Mouse (Mus musculus): Measurements from ENCODE around the gene Tbx10.
A peak's percentile ranks its signal among the peaks of the same experiment; 100 is the strongest.
"Not testable (repeated sequence)": the region's sequence is repeated elsewhere in the genome, so short reads cannot be mapped to it uniquely, and the experiment has no call there.

Tbx10 gene

DNA sequence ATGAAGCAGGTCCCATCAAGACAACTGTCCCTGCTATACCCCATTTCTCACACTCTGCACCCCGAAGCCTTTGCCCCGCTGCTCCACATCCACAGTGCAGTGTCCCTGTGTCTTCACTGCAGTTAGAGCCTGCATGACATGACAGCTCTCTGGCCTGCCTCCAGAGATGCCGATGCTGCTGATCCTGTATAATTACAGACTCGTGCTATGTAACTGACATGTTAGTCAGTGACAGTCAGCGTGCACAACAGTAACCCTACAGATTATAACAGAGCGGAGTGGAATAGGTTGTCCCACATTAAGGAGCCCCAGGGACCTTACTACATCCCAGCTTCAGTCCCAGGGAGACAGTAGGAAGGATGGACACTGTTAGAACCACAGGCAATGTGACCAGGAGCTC, 17.9 kb upstream of the Tbx10 start:
- not testable (repeated sequence) for DNase-seq (ENCODE audit: extremely low spot score, low read depth, low spot score)

DNA sequence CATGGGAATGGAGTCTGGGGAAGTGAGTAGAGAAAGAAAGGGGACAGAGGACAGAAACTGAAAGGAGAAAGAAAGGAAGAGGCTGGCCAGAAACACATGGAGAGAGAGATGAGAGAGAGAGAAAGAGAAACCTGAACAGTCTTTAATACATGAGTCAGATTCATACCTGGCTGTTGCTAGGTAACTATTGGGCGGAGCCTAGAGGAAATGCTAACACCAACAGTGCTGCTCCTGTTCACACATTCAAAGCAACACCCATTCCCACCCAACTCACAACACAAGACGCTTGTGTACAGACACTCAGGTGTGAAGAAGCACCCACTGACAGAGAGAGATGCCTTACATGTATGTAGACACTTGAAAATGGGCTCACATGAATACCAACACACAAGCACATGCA, 16.7 kb upstream of the Tbx10 start:
- DNase-seq (ENCODE audit: extremely low spot score, low read depth, low spot score): no peak

DNA sequence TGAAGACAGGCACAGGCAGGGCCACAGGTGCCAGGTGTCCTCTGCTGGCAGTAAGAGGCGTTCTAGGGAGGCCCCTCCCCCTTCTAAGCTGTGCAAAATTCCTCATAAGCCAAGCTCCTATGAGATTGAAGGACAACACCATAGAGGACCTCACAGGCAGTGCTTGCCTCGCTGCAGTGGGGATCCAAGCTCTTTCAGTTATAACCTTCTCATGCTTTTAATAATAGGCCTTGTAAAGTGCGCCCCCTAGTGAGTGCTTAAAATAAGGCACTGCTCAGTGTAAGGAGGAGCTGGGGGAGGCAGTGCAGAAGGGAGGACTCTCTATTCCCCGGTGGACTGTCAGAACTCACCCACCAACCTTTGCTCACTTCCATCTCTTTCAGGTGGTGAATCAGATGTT, 12.2 kb upstream of the Tbx10 start:
- peak; percentile 68 for DNase-seq (ENCODE audit: extremely low spot score, low read depth, low spot score)

DNA sequence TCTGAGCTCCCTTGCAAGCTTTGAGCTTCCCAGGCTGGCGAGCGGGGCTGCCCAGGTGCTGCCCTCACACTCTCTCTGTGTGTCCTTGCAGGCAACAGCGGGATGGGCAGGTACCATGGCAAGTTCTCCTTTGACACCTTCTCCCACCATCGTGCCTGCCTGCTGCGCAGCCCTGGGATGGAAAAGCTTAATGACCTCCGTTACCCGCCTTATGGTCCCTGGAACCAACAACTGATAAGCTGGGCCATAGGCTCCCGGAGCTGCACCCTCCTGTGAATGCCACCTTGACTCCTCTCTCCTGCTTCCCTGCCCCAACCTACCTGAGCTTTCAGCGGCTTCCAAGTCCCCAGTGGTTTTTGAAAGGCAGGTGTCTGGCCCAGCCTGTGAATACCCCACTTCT, 11.6 kb upstream of the Tbx10 start:
- no peak for DNase-seq (ENCODE audit: extremely low spot score, low read depth, low spot score)

DNA sequence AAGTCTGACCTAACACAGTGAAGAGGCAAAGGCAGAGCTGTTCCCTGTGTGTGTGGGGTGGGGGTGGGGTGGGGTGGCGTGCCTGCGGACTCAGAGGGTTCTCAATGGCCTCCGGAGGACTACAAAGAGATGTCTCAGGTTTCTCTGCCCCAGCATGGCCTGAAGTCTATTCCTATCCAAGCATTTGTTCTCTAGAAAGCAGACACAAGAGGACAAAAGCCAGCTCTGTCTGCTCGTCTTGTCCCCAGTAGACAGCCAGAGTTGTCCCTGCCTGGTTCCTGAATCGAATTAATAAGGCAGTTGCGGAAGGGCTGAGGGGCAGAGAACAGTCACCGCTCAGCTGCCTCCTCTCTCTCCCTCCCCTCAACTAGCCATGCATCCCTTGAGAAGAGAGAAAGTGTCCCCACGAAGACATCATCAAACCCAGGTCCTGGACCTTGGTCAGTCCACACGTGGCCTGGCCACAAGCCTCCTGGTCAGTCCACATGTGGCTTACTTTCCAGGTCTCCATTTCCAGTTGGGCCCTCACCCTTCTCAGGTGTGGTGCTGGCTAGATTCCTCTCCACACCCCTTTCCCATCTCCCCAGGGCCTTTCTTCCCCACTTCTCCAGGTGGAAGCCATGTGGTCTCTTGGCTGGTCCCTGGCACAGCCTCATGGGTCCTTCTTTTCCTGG, 8.9 kb upstream of the Tbx10 start:
- DNase-seq (ENCODE audit: extremely low spot score, low read depth, low spot score): no peak

DNA sequence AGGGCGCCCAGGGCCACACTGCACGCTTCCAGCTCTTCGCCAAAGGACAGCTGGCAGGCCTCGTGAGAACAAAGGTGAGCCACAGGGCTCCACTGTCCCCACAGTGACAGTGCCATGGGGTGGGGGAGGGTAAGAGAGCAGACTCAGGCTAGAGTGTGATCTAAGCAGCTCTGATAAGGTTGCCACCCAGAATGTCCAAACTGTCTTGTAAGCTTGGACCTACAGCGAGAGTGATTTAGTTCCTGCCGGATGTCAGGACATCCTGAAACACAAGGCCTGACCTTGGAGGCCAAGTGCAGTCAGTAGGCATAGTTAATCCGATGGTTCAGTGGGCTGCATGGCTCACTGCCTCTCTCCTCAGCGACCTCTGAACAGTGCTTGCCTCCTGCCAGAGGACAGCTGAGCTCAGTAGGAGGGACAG, 7.3 kb upstream of the Tbx10 start:
- DNase-seq (ENCODE audit: extremely low spot score, low read depth, low spot score): no peak

DNA sequence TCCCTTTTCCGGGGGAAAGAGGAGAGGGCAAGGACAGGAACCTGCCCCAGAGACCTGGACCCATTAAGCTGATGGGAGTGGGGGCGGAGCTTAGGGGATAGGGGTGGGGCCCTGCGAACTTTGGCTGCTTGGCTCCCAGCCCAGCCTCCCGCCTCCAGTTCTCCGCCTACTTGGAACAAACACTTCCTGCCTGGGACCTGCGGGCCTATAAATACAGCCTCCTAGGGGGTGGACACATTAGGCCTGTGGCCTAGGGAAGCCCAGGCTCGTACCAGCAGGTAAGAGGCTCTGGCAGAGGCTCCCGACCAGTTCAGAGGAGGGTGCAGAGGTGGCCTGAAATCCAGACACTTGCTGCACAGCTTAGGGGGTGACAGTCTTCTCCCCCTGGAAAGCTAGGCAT, 6.2 kb upstream of the Tbx10 start, which contains the start of gene Acy3:
TSS of gene Acy3 (plus strand) at position 237 of the 400 bp plus-strand sequence.
- DNase-seq (ENCODE audit: extremely low spot score, low read depth, low spot score): no peak

DNA sequence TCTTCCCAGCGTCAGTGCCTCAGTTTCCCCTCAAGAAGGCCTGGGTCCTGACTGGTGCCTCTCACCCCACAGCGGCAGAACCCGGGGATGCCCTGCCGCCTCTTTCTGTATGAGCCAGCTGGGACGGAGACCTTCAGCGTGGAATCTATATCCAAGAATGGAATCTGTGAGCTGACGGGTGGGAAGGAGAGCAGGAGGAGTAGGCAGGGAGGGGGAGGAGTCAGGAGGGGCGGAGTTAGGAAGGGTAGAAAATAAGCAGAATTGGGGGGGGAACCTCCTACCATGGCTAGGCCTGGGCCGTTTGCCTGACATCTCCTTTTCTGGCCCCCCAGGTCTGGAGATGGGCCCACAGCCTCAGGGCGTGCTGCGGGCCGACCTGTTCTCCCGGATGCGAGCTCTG, 4.5 kb upstream of the Tbx10 start:
- DNase-seq (ENCODE audit: extremely low spot score, low read depth, low spot score): no peak

DNA sequence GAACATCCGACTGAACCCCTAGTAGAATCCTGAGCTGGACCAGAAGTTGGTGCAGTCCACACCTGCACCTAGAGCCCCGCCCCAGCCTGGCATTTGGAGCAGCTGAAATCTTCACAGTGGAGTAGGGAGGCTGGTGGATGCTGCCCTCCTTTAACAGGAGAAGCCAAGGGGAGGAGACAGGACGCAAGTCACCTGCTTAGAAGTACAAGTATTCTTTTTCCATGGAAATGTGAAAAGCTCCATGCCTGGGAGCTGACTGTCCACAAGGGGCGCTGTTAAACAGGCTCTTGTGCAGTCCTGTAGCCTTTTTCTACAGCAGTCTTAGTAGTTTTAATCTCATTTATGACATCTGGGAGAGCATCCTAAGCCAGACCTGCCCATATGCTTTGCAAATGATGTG, 3.8 kb upstream of the Tbx10 start:
- no peak for DNase-seq (ENCODE audit: extremely low spot score, low read depth, low spot score)

DNA sequence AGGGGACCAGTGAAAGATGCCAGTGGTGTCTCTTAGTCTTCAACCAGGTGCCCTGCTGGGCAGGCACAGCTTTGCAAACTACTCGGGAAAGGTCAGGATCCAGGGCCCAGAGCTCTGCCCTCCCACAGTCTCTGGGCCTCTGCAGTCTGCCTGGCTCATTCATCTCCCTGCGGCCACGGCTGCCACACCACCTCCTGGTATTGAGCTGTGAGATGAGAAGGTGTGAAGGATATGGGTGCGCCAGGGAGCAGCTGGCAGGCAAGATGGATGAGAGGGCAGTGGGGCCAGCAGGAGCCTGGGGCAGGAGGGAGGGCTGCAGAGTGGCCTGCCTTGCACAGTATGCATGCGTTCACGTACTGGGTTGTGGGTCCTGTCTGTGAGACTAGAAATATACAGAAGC, 1.7 kb upstream of the Tbx10 start:
- no peak for DNase-seq (ENCODE audit: extremely low spot score, low read depth, low spot score)

DNA sequence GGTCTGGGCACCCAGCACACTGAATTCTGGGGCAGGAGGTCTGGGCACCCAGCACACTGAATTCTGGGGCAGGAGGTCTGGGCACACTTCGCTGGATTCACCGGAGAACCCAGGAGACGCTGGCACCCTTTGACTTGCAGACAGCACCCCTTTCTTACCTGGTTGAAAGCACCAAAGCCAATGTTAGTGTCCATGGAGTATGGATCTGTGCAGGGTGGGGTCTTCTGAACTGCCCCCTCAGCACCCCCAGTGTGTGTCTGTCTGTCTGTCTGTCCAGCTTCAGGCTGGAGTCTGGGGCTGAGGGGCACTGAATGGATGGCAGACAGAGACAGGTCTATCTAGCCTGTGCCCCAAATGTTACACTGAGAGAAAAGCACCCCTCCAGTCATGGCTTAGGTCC, 990 bp upstream of the Tbx10 start:
- no peak for DNase-seq (ENCODE audit: extremely low spot score, low read depth, low spot score)

DNA sequence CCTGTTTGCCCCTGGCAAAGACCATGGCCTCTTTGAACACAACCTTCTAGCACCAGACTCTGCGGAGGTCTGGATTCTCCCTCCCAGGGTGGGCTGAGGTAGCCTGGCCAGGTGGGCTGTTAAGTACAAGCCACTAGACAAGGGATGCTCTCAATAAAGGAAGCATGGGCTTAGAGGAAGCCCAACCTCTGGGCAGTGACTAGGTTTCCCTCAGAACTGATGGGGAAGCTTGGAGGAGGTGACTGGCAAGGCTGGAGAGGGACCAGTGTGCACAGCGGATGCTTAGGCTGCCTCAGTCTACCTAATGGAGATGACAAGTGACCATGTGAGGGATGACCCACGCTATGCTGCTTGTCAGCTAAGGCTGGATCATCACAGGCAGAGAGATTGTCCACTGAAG, 586 bp upstream of the Tbx10 start:
- DNase-seq (ENCODE audit: extremely low spot score, low read depth, low spot score): no peak

DNA sequence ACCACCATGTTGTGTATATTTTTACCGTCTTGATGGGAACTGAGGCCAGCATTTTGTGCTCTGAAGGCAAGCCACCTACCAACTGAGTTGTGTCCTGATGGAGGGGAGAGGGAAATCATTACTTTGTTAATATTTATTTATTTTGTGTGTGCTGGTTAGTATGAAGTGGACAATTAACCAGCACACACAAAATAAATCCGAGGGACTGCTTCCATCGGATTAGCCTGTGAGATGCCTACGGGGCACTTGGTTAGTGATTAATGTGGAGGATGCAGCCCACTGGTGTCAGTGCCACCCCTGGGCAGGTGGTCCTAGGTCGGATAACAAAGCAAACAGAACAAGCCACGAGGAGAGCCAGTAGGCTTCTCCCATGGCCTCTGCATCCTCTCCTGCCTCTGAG, 2.4 kb downstream of the Tbx10 start:
- no peak for DNase-seq (ENCODE audit: extremely low spot score, low read depth, low spot score)

DNA sequence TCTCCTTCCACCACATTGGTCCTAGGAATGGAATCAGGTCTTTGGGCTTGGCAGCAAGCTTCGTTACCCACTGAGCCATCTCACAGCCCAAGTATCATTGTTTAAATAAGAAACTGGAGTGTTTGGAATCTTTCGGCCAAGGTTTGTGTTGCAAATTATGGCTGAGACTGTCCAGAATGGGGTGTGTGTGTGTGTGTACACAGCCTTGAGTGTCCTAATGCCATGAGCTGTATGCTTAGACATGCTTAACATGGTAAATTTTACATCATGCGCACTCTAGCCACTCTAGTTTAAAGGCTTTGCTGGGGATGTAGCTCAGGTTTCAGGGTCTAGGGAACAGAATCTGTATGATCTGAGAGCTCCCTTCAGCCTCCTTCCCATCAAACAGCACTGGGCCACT, 3.0 kb downstream of the Tbx10 start:
- DNase-seq (ENCODE audit: extremely low spot score, low read depth, low spot score): no peak

DNA sequence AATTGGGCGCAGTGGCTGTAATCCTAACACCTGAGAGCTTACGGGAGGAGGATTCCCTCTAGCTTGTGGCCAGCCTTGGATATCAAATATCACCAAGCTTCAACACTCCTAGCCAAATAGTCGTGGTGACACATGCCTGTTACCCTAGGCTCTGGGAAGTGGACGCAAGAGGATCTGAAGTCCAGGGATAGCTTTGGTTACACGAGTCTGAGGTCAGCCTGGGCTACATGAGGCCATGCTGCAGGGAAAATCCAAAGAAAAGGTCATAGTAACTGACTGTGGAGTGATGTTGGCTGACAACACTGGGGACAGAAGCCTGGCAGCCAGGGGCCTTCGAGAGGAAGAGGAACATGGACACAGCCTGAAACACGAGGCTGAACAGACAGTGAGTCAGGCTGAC, 3.6 kb downstream of the Tbx10 start:
- DNase-seq (ENCODE audit: extremely low spot score, low read depth, low spot score): no peak

DNA sequence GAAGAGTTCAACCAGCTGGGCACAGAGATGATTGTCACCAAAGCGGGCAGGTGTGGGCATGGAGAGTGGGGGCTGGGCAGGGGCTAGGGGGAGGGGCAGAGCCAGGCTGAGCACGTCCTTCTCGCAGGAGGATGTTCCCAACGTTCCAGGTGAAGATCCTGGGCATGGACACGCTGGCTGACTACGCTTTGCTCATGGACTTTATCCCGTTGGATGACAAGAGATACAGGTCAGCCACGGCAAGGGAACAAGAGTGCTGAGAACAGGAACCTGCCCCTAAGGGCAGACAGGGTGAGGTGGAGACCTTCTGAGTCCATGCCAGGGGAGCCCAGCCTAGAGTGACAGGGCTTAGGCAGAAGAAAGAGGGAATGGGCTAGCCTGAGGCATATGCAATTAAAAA, 4.2 kb downstream of the Tbx10 start:
- DNase-seq (ENCODE audit: extremely low spot score, low read depth, low spot score): no peak

DNA sequence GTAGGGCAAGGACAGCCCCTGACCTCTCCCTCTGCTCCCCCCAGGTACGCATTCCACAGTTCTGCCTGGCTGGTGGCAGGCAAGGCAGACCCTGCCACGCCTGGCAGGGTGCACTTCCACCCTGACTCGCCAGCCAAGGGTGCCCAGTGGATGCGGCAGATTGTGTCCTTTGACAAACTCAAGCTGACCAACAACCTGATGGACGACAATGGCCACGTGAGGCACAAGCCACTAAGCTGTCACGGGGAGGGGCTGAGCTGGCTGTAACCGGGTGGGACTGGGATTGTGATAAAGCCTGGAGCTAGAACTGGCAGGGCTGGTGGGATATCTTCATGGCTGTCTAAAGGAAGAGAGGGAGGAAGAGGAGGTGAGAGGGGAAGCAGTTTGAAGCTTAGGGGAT, 4.7 kb downstream of the Tbx10 start:
- DNase-seq (ENCODE audit: extremely low spot score, low read depth, low spot score): no peak

DNA sequence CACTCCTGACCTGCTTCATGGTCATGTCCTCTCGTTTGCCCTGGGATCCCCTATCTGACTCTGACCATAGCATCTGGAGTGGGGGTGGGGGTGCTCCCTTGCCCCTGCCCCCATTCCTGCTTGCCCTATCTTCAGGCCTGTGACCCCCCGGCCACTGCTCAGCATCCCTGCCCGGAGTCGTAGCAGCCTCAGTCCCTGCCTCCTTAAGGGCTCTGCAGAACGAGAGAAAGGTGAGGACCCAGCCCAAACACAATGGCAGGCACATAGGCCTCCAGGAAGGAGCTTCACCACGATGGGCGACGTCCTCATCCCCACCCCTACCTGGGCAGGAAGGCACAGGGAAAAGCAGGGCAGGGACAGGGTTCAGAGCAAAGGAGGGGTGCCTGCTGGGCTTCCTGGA, 5.8 kb downstream of the Tbx10 start:
- DNase-seq (ENCODE audit: extremely low spot score, low read depth, low spot score): no peak

DNA sequence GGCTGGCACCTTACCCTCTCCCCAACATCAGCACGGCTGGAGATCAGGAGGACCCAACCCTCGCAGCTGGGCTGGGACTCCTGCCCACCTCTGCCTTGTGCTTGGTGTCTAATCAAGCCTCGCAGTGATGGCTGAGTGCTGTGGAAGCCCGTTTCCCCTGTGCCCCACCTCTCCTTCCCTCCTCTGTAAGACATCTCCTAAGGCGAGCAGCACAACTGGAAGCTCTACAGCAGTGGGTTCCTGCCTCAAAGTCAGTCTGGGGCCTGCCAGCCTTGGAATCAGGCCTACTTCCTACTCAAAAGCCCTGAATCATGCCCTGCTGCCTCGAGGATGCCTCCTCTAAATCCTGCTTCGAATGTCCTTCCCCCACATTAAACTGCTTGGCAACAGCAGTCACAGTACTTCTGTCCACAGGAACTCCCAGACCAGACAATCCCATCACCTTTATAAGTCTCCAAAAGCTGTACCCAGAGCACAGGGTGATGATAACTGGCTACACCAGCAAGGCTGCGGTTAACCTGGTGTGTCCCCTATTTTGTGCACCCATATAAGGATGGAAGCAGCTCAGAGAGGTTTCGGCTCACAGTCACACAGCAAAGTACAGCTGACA, 6.7 kb downstream of the Tbx10 start:
- no peak for DNase-seq (ENCODE audit: extremely low spot score, low read depth, low spot score)

DNA sequence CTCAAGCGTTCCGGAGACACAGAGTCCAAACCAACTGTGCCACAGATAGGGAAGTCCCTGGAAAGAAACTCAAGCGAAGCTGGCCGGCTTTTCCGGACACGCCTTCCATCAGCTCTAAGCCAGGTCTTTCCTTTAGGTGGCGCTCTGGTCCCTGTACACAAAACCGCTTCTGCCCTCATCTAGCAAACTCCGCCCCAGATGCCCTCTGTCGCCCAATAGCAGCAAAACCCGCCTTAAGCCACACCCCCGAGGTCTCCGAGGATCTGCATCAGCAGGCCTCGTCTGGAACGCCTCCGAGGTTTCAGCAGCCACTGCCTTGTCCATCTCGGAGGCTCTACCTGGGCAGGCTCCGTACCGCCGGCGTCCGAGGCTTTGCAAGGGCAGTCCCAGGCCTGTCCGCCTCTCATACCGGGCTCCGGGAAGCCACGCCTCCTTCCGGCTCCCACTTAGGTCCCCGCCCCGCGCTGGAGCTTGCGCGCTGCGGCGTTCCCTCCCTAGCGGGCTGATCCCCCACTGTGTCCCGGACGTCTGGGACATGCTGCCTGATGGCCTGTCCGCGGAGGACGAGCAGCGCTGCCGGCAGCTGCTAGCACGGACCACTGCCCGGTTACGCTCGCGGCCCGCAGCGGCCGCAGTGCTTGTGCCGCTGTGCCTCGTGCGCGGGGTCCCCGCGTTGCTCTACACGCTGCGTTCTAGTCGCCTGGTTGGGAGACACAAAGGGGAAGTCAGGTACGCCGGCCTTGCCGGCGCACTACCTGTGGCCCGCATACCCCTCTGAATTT, 7.8 kb downstream of the Tbx10 start, which contains the start of the genes Nudt8 and Gm49405:
TSS of gene Nudt8 (plus strand) at position 462 of the 782 bp plus-strand sequence.
TSS of gene Gm49405 (plus strand) at position 508 of the 782 bp plus-strand sequence.
- DNase-seq (ENCODE audit: extremely low spot score, low read depth, low spot score): peak; percentile 97

DNA sequence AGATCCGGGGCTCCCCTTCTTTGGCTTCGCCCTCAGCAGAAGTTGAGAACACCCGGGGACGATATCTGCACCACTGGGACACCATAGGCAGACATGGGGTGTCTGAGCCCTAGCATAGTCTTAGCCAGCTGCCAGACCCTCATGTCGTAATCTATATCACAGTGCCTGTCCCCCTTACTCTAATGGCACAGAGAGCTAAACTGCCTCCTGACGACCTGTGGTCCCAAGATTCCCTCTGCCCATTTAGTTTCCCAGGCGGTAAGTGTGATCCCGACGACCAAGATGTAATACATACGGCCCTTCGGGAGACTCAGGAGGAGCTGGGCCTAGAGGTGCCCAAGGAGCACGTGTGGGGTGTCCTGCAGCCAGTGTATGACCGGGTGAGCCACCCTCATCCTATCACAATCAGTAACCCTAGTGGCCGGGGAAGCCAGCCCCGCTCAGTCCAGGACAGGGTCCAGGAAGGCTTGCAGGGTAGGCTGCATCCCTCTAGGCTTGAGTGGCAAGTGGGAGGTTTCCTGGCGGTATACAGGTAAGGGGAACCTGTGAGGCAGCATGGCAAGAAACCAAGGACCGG, 8.5 kb downstream of the Tbx10 start:
- no peak for DNase-seq (ENCODE audit: extremely low spot score, low read depth, low spot score)

DNA sequence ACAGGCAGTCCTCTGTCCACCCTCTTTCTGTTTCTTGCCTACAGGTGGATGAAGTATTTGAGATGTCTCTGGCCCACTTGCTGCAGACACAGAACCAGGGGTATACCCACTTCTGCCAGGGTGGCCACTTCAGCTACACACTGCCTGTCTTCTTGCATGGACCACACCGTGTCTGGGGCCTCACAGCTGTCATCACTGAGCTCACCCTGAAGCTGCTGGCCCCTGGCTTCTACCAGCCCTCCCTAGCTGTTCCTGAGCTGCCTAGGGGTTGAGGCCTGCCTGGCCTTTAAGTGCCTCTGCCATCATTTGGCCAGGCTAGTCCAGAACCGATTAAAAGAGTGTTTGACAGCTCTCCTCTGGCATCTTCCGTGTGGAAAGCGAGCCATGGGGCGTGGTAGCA, 9.2 kb downstream of the Tbx10 start:
- no peak for DNase-seq (ENCODE audit: extremely low spot score, low read depth, low spot score)
